Mouse (Mus musculus): ENCODE results near the gene Gatad2a. TPM values are rescaled to one million over a fixed set of nuclear protein-coding genes. Genes with fewer than 3 reads are reported as not detected.
A peak's percentile ranks its signal among the peaks of the same experiment; 100 is the strongest.

Gatad2a gene
- total and polyA plus RNA-seq, 2 experiments, result 11.2 to 35.0 TPM

- H3K36me3 ChIP-seq (ENCODE audit: control insufficient read depth, insufficient read depth, low read length), result no peaks in the 10 kb centered on the region
- H3K27ac ChIP-seq (replicated peaks; ENCODE audit: insufficient read depth, low read depth, low read length), result no peak within 1 kb of the TSS
- peaks cover 7% of the 10 kb centered on the region for H3K4me1 ChIP-seq (ENCODE audit: control insufficient read depth, insufficient read depth, low read length)
- H3K4me3 ChIP-seq (ENCODE audit: insufficient read depth, low read depth, low read length), result peak within 1 kb of the TSS; percentile 26; the same call in 1 of the 2 replicates
- H3K27me3 ChIP-seq (ENCODE audit: control insufficient read depth, insufficient read depth, low read length), result peaks cover 42% of the 10 kb centered on the region
- no peak for DNase-seq (ENCODE audit: extremely low read depth, low read depth, low spot score)
- WGBS, result 2% methylated on average over 59 of the region's 60 CpGs
- TF ChIP-seq POLR2A (IDR thresholded peaks at IDR 0.05; ENCODE audit: extremely low read depth, insufficient read depth, low read length) (no peak), CTCF (IDR thresholded peaks at IDR 0.05; ENCODE audit: low read depth, low read length) (no peak)
- H3K79me2 ChIP-seq (ENCODE audit: control insufficient read depth, insufficient read depth, low read length), result no peaks in the 10 kb centered on the region
- H3K9ac ChIP-seq (ENCODE audit: low read depth, low read length), result no peak within 1 kb of the TSS
Observed at GRCm38 (mm10) chr8:69887289-69888243, 108.6 kb downstream of the Gatad2a start, which contains the start of gene Cilp2. TSS of gene Cilp2 (minus strand) at chr8:69887687.

- WGBS, result 70% methylated on average over 13 of the region's 13 CpGs
- H3K27me3 ChIP-seq (ENCODE audit: control insufficient read depth, insufficient read depth, low read length), result peaks cover 60% of the 10 kb centered on the region
- no peak for DNase-seq (ENCODE audit: extremely low read depth, low read depth, low spot score)
Observed at GRCm38 (mm10) chr8:69884141-69884540, 112.0 kb downstream of the Gatad2a start.

GRCm38 (mm10) chr8:69882833-69883600 is 113.2 kb downstream of the Gatad2a start:
- Histone ChIP-seq H3K4me1 (ENCODE audit: control insufficient read depth, insufficient read depth, low read length) (peaks cover 6% of the 10 kb centered on the region), H3K36me3 (ENCODE audit: control insufficient read depth, insufficient read depth, low read length) (no peaks in the 10 kb centered on the region), H3K9ac (ENCODE audit: low read depth, low read length) (no peak overlapping the region), H3K79me2 (ENCODE audit: control insufficient read depth, insufficient read depth, low read length) (no peaks in the 10 kb centered on the region), H3K27ac (replicated peaks; ENCODE audit: insufficient read depth, low read depth, low read length) (no peak overlapping the region), H3K27me3 (ENCODE audit: control insufficient read depth, insufficient read depth, low read length) (peaks cover 56% of the 10 kb centered on the region), H3K4me3 (ENCODE audit: insufficient read depth, low read depth, low read length) (no peak overlapping the region)
- 23% methylated on average over 52 of the region's 52 CpGs for WGBS
- DNase-seq (ENCODE audit: extremely low read depth, low read depth, low spot score), result no peak
- TF ChIP-seq CTCF (IDR thresholded peaks at IDR 0.05; ENCODE audit: low read depth, low read length), result no peak
- no peak for TF ChIP-seq POLR2A (IDR thresholded peaks at IDR 0.05; ENCODE audit: extremely low read depth, insufficient read depth, low read length)

More at GRCm38 (mm10) chr8:69884141-69884540, 112.0 kb downstream of the Gatad2a start:
- Histone ChIP-seq H3K79me2 (ENCODE audit: control insufficient read depth, insufficient read depth, low read length) (no peaks in the 10 kb centered on the region), H3K27ac (replicated peaks; ENCODE audit: insufficient read depth, low read depth, low read length) (no peak overlapping the region), H3K4me1 (ENCODE audit: control insufficient read depth, insufficient read depth, low read length) (peaks cover 7% of the 10 kb centered on the region), H3K36me3 (ENCODE audit: control insufficient read depth, insufficient read depth, low read length) (no peaks in the 10 kb centered on the region), H3K9ac (ENCODE audit: low read depth, low read length) (no peak overlapping the region), H3K4me3 (ENCODE audit: insufficient read depth, low read depth, low read length) (no peak overlapping the region)
- TF ChIP-seq POLR2A (IDR thresholded peaks at IDR 0.05; ENCODE audit: extremely low read depth, insufficient read depth, low read length) (no peak), CTCF (IDR thresholded peaks at IDR 0.05; ENCODE audit: low read depth, low read length) (no peak)

GRCm38 (mm10) chr8:69882021-69882756 is 114.0 kb downstream of the Gatad2a start:
- Histone ChIP-seq H3K27me3 (ENCODE audit: control insufficient read depth, insufficient read depth, low read length) (peaks cover 51% of the 10 kb centered on the region), H3K4me1 (ENCODE audit: control insufficient read depth, insufficient read depth, low read length) (peaks cover 1% of the 10 kb centered on the region; the same call in 1 of the 2 replicates), H3K4me3 (ENCODE audit: insufficient read depth, low read depth, low read length) (peak overlapping the region; percentile 4; the same call in 1 of the 2 replicates), H3K79me2 (ENCODE audit: control insufficient read depth, insufficient read depth, low read length) (no peaks in the 10 kb centered on the region), H3K36me3 (ENCODE audit: control insufficient read depth, insufficient read depth, low read length) (no peaks in the 10 kb centered on the region), H3K9ac (ENCODE audit: low read depth, low read length) (no peak overlapping the region), H3K27ac (replicated peaks; ENCODE audit: insufficient read depth, low read depth, low read length) (no peak overlapping the region)
- no peak for TF ChIP-seq POLR2A (IDR thresholded peaks at IDR 0.05; ENCODE audit: extremely low read depth, insufficient read depth, low read length)
- TF ChIP-seq CTCF (IDR thresholded peaks at IDR 0.05; ENCODE audit: low read depth, low read length), result no peak
- no peak for DNase-seq (ENCODE audit: extremely low read depth, low read depth, low spot score)
- WGBS, result 6% methylated on average over 103 of the region's 103 CpGs

GRCm38 (mm10) chr8:69881261-69881865 is 114.8 kb downstream of the Gatad2a start:
- 22% methylated on average over 79 of the region's 79 CpGs for WGBS
- no peak overlapping the region for H3K9ac ChIP-seq (ENCODE audit: low read depth, low read length)
- no peak for DNase-seq (ENCODE audit: extremely low read depth, low read depth, low spot score)
- no peak overlapping the region for H3K27ac ChIP-seq (replicated peaks; ENCODE audit: insufficient read depth, low read depth, low read length)
- H3K27me3 ChIP-seq (ENCODE audit: control insufficient read depth, insufficient read depth, low read length), result peaks cover 44% of the 10 kb centered on the region
- H3K4me1 ChIP-seq (ENCODE audit: control insufficient read depth, insufficient read depth, low read length), result no peaks in the 10 kb centered on the region
- H3K79me2 ChIP-seq (ENCODE audit: control insufficient read depth, insufficient read depth, low read length), result no peaks in the 10 kb centered on the region
- TF ChIP-seq POLR2A (IDR thresholded peaks at IDR 0.05; ENCODE audit: extremely low read depth, insufficient read depth, low read length) (no peak), CTCF (IDR thresholded peaks at IDR 0.05; ENCODE audit: low read depth, low read length) (no peak)
- no peak overlapping the region for H3K4me3 ChIP-seq (ENCODE audit: insufficient read depth, low read depth, low read length)
- no peaks in the 10 kb centered on the region for H3K36me3 ChIP-seq (ENCODE audit: control insufficient read depth, insufficient read depth, low read length)
